In the genomic region with DNA sequence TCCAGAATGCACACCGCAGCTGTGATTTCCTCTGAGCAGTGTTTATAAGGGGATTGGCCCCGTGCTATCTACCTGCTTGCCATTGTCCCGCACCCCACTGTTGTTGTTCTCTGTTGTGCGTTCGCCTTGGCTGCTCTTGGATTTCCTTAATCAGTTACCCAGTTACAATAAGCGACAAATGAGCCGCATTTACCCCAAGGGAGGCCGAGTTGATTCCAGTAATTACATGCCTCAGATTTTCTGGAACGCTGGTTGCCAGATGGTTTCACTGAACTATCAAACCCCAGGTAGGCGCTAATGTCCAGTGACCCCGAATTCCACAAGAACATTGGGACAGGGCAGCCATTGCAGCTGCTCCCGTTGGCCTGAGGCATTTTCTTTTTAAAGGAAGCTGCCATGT, we compare ENCODE assay signal across 10 mouse cellular contexts.
DNase-seq lines count a peak whose midpoint lies in the region; ATAC-seq lines count a peak whose summit lies in the region.
"Had no signal": no experiment of that assay in that cellular context is flagged by ENCODE, and none has a peak within 500 bp of the region (broad histone marks: within the 10 kb centered on the region; RNA-seq: fewer than 3 reads in every experiment).

No protein-coding gene starts in this region.

- WGBS in forebrain, embryonic 13.5 days = 35% methylated on average over 12 of the region's 12 CpGs
- WGBS in forebrain, embryonic 10.5 days = 58% methylated on average over 12 of the region's 12 CpGs
- WGBS in forebrain, embryonic 15.5 days = 34% methylated on average over 12 of the region's 12 CpGs

- H3K27ac ChIP-seq in forebrain, embryonic 13.5 days = no peak overlapping the region
- no peak overlapping the region for H3K27ac ChIP-seq in forebrain, embryonic 10.5 days
- no peak overlapping the region for H3K27ac ChIP-seq in forebrain, embryonic 15.5 days (replicated peaks)

- H3K4me3 ChIP-seq in forebrain, embryonic 13.5 days = no peak overlapping the region
- no peak overlapping the region for H3K4me3 ChIP-seq in forebrain, embryonic 10.5 days
- H3K4me3 ChIP-seq in forebrain, embryonic 15.5 days = no peak overlapping the region

- ATAC-seq in forebrain, embryonic 13.5 days = peak; percentile 42; the same call in 1 of the 2 replicates
- 0 out of 2 replicates have a peak, but pooled peaks have one; percentile 42 for ATAC-seq in forebrain, embryonic 15.5 days (replicated peaks)
- ATAC-seq: liver, postnatal 0 days had no signal

- no peaks in the 10 kb centered on the region for H3K9me3 ChIP-seq in forebrain, embryonic 13.5 days (replicated peaks)
- H3K9me3 ChIP-seq in forebrain, embryonic 10.5 days = no peaks in the 10 kb centered on the region
- H3K9me3 ChIP-seq in forebrain, embryonic 15.5 days = no peaks in the 10 kb centered on the region

- no peak overlapping the region for H3K9ac ChIP-seq in forebrain, embryonic 13.5 days
- no peak overlapping the region for H3K9ac ChIP-seq in forebrain, embryonic 15.5 days (replicated peaks)
- H3K9ac ChIP-seq: liver, postnatal 0 days had no signal

- peaks cover 9% of the 10 kb centered on the region; the same call in 1 of the 2 replicates for H3K4me1 ChIP-seq in forebrain, embryonic 13.5 days
- peaks cover 18% of the 10 kb centered on the region for H3K4me1 ChIP-seq in forebrain, embryonic 10.5 days
- H3K4me1 ChIP-seq in forebrain, embryonic 15.5 days = 0 out of 2 replicates have a peak, but pooled peaks cover 4% of the 10 kb centered on the region

- H3K4me2 ChIP-seq in forebrain, embryonic 13.5 days = no peak overlapping the region
- H3K4me2 ChIP-seq in forebrain, embryonic 15.5 days (replicated peaks) = no peak overlapping the region

- no peak for DNase-seq in forebrain, embryonic 10.5 days (ENCODE audit: extremely low spot score, low spot score)
- DNase-seq in cerebellum, adult 11 months = peak; percentile 56
- DNase-seq in kidney, postnatal 25 days = peak; percentile 18 to 54
- no peak for DNase-seq in urinary bladder, adult 18-20 months (ENCODE audit: low spot score in 2 of 2)
- DNase-seq in urinary bladder, postnatal 4 days (ENCODE audit: low spot score in 2 of 2) = no peak
- DNase-seq in frontal cortex, postnatal 25 days (ENCODE audit: low spot score in 2 of 2) = no peak
- DNase-seq: heart, adult 18-20 months; liver, postnatal 0 days had no signal

- no peaks in the 10 kb centered on the region for H3K27me3 ChIP-seq in forebrain, embryonic 13.5 days
- H3K27me3 ChIP-seq in forebrain, embryonic 10.5 days (ENCODE audit: poor library complexity, severe bottlenecking) = no peaks in the 10 kb centered on the region
- H3K27me3 ChIP-seq in forebrain, embryonic 15.5 days = no peaks in the 10 kb centered on the region

- peaks cover 5% of the 10 kb centered on the region for H3K36me3 ChIP-seq in forebrain, embryonic 13.5 days (ENCODE audit: poor library complexity, severe bottlenecking)
- peaks cover 20% of the 10 kb centered on the region for H3K36me3 ChIP-seq in forebrain, embryonic 10.5 days (replicated peaks)
- H3K36me3 ChIP-seq in forebrain, embryonic 15.5 days = no peaks in the 10 kb centered on the region

Comparison
In these comparisons a context has a peak if more than half of its experiments do, and no peak if none do; other contexts are left out.
1. DNase-seq: peak in cerebellum, adult 11 months (single experiment) and kidney, postnatal 25 days (2 of 2); none in forebrain, embryonic 10.5 days (single experiment), urinary bladder, adult 18-20 months (0 of 2), urinary bladder, postnatal 4 days (0 of 2) and frontal cortex, postnatal 25 days (0 of 2).